Mouse (Mus musculus): ENCODE measurements around the gene Lrrc7. TPM values are rescaled to one million over a fixed set of nuclear protein-coding genes. Genes with fewer than 3 reads are reported as not detected.

Gene Lrrc7
- polyA plus RNA-seq, 1 experiment from 2014 or later = 0.13 TPM

GRCm38 (mm10) chr3:158154134-158154533 is 407.9 kb downstream of the Lrrc7 start:
- no peak overlapping the region for H3K27ac ChIP-seq (ENCODE audit: low read depth, low read length)
- H3K4me3 ChIP-seq (ENCODE audit: low read depth, low read length) = no peak overlapping the region
- H3K4me2 ChIP-seq = no peak overlapping the region
- ATAC-seq (replicated peaks; ENCODE audit: insufficient number of reproducible peaks, low FRiP score, low TSS enrichment) = no peak
- H3K9me3 ChIP-seq (replicated peaks; ENCODE audit: control insufficient read depth, low read length) = no peaks in the 10 kb centered on the region
- WGBS (ENCODE audit: insufficient replicate concordance) = 87% methylated on average over 3 of the region's 3 CpGs
- no peaks in the 10 kb centered on the region for H3K4me1 ChIP-seq (ENCODE audit: control insufficient read depth, insufficient read depth, low read length)
- H3K36me3 ChIP-seq (ENCODE audit: control insufficient read depth, insufficient read depth, low read length) = no peaks in the 10 kb centered on the region
- no peak overlapping the region for H3K9ac ChIP-seq (ENCODE audit: low read depth, low read length)
- H3K27me3 ChIP-seq (ENCODE audit: control insufficient read depth, insufficient read depth, low read length) = no peaks in the 10 kb centered on the region

- Histone ChIP-seq H3K4me2 (no peak overlapping the region), H3K4me3 (ENCODE audit: low read depth, low read length) (no peak overlapping the region), H3K9me3 (replicated peaks; ENCODE audit: control insufficient read depth, low read length) (no peaks in the 10 kb centered on the region), H3K4me1 (ENCODE audit: control insufficient read depth, insufficient read depth, low read length) (no peaks in the 10 kb centered on the region), H3K9ac (ENCODE audit: low read depth, low read length) (no peak overlapping the region), H3K36me3 (ENCODE audit: control insufficient read depth, insufficient read depth, low read length) (no peaks in the 10 kb centered on the region), H3K27me3 (ENCODE audit: control insufficient read depth, insufficient read depth, low read length) (no peaks in the 10 kb centered on the region), H3K27ac (ENCODE audit: low read depth, low read length) (no peak overlapping the region)
- WGBS (ENCODE audit: insufficient replicate concordance) = 78% methylated on average over 1 of the region's 1 CpGs
- no peak for ATAC-seq (replicated peaks; ENCODE audit: insufficient number of reproducible peaks, low FRiP score, low TSS enrichment)
Measured at GRCm38 (mm10) chr3:158148998-158149397, 413.0 kb downstream of the Lrrc7 start.

- Histone ChIP-seq H3K27ac (ENCODE audit: low read depth, low read length) (no peak overlapping the region), H3K4me2 (no peak overlapping the region), H3K4me1 (ENCODE audit: control insufficient read depth, insufficient read depth, low read length) (no peaks in the 10 kb centered on the region), H3K27me3 (ENCODE audit: control insufficient read depth, insufficient read depth, low read length) (no peaks in the 10 kb centered on the region), H3K9me3 (replicated peaks; ENCODE audit: control insufficient read depth, low read length) (no peaks in the 10 kb centered on the region), H3K4me3 (ENCODE audit: low read depth, low read length) (no peak overlapping the region), H3K36me3 (ENCODE audit: control insufficient read depth, insufficient read depth, low read length) (no peaks in the 10 kb centered on the region), H3K9ac (ENCODE audit: low read depth, low read length) (no peak overlapping the region)
- WGBS (ENCODE audit: insufficient replicate concordance) = 43% methylated on average over 1 of the region's 1 CpGs
- no peak for ATAC-seq (replicated peaks; ENCODE audit: insufficient number of reproducible peaks, low FRiP score, low TSS enrichment)
Measured at GRCm38 (mm10) chr3:158140629-158141028, 421.4 kb downstream of the Lrrc7 start.

GRCm38 (mm10) chr3:158137796-158138195 is 424.2 kb downstream of the Lrrc7 start:
- no peak overlapping the region for H3K4me2 ChIP-seq
- no peak overlapping the region for H3K27ac ChIP-seq (ENCODE audit: low read depth, low read length)
- no peak overlapping the region for H3K9ac ChIP-seq (ENCODE audit: low read depth, low read length)
- H3K27me3 ChIP-seq (ENCODE audit: control insufficient read depth, insufficient read depth, low read length) = no peaks in the 10 kb centered on the region
- no peaks in the 10 kb centered on the region for H3K36me3 ChIP-seq (ENCODE audit: control insufficient read depth, insufficient read depth, low read length)
- H3K9me3 ChIP-seq (replicated peaks; ENCODE audit: control insufficient read depth, low read length) = no peaks in the 10 kb centered on the region
- no peaks in the 10 kb centered on the region for H3K4me1 ChIP-seq (ENCODE audit: control insufficient read depth, insufficient read depth, low read length)
- no peak overlapping the region for H3K4me3 ChIP-seq (ENCODE audit: low read depth, low read length)
- 45% methylated on average over 6 of the region's 6 CpGs for WGBS (ENCODE audit: insufficient replicate concordance)
- no peak for ATAC-seq (replicated peaks; ENCODE audit: insufficient number of reproducible peaks, low FRiP score, low TSS enrichment)

GRCm38 (mm10) chr3:158131672-158132071 is 430.3 kb downstream of the Lrrc7 start:
- no peak for ATAC-seq (replicated peaks; ENCODE audit: insufficient number of reproducible peaks, low FRiP score, low TSS enrichment)
- H3K27ac ChIP-seq (ENCODE audit: low read depth, low read length) = no peak overlapping the region
- H3K9me3 ChIP-seq (replicated peaks; ENCODE audit: control insufficient read depth, low read length) = no peaks in the 10 kb centered on the region
- 72% methylated on average over 4 of the region's 4 CpGs for WGBS (ENCODE audit: insufficient replicate concordance)
- no peaks in the 10 kb centered on the region for H3K27me3 ChIP-seq (ENCODE audit: control insufficient read depth, insufficient read depth, low read length)
- H3K4me3 ChIP-seq (ENCODE audit: low read depth, low read length) = no peak overlapping the region
- no peak overlapping the region for H3K9ac ChIP-seq (ENCODE audit: low read depth, low read length)
- H3K36me3 ChIP-seq (ENCODE audit: control insufficient read depth, insufficient read depth, low read length) = no peaks in the 10 kb centered on the region
- H3K4me1 ChIP-seq (ENCODE audit: control insufficient read depth, insufficient read depth, low read length) = no peaks in the 10 kb centered on the region
- no peak overlapping the region for H3K4me2 ChIP-seq

- no peaks in the 10 kb centered on the region for H3K9me3 ChIP-seq (replicated peaks; ENCODE audit: control insufficient read depth, low read length)
- ATAC-seq (replicated peaks; ENCODE audit: insufficient number of reproducible peaks, low FRiP score, low TSS enrichment) = no peak
- H3K9ac ChIP-seq (ENCODE audit: low read depth, low read length) = no peak overlapping the region
- H3K4me3 ChIP-seq (ENCODE audit: low read depth, low read length) = no peak overlapping the region
- H3K27me3 ChIP-seq (ENCODE audit: control insufficient read depth, insufficient read depth, low read length) = no peaks in the 10 kb centered on the region
- no peaks in the 10 kb centered on the region for H3K36me3 ChIP-seq (ENCODE audit: control insufficient read depth, insufficient read depth, low read length)
- H3K4me1 ChIP-seq (ENCODE audit: control insufficient read depth, insufficient read depth, low read length) = no peaks in the 10 kb centered on the region
- H3K27ac ChIP-seq (ENCODE audit: low read depth, low read length) = no peak overlapping the region
- H3K4me2 ChIP-seq = no peak overlapping the region
Measured at GRCm38 (mm10) chr3:158131233-158131632, 430.8 kb downstream of the Lrrc7 start.

- H3K9me3 ChIP-seq (replicated peaks; ENCODE audit: control insufficient read depth, low read length) = no peaks in the 10 kb centered on the region
- no peak for ATAC-seq (replicated peaks; ENCODE audit: insufficient number of reproducible peaks, low FRiP score, low TSS enrichment)
- H3K27ac ChIP-seq (ENCODE audit: low read depth, low read length) = no peak overlapping the region
- 59% methylated on average over 3 of the region's 3 CpGs for WGBS (ENCODE audit: insufficient replicate concordance)
- H3K4me2 ChIP-seq = no peak overlapping the region
- no peak overlapping the region for H3K9ac ChIP-seq (ENCODE audit: low read depth, low read length)
- no peaks in the 10 kb centered on the region for H3K36me3 ChIP-seq (ENCODE audit: control insufficient read depth, insufficient read depth, low read length)
- H3K4me1 ChIP-seq (ENCODE audit: control insufficient read depth, insufficient read depth, low read length) = no peaks in the 10 kb centered on the region
- H3K27me3 ChIP-seq (ENCODE audit: control insufficient read depth, insufficient read depth, low read length) = no peaks in the 10 kb centered on the region
- H3K4me3 ChIP-seq (ENCODE audit: low read depth, low read length) = no peak overlapping the region
Measured at GRCm38 (mm10) chr3:158122899-158123298, 439.1 kb downstream of the Lrrc7 start.

- Histone ChIP-seq H3K9ac (ENCODE audit: low read depth, low read length) (no peak overlapping the region), H3K36me3 (ENCODE audit: control insufficient read depth, insufficient read depth, low read length) (no peaks in the 10 kb centered on the region), H3K9me3 (replicated peaks; ENCODE audit: control insufficient read depth, low read length) (no peaks in the 10 kb centered on the region), H3K27ac (ENCODE audit: low read depth, low read length) (no peak overlapping the region), H3K4me3 (ENCODE audit: low read depth, low read length) (no peak overlapping the region), H3K27me3 (ENCODE audit: control insufficient read depth, insufficient read depth, low read length) (no peaks in the 10 kb centered on the region), H3K4me1 (ENCODE audit: control insufficient read depth, insufficient read depth, low read length) (no peaks in the 10 kb centered on the region), H3K4me2 (no peak overlapping the region)
- 81% methylated on average over 1 of the region's 1 CpGs for WGBS (ENCODE audit: insufficient replicate concordance)
- no peak for ATAC-seq (replicated peaks; ENCODE audit: insufficient number of reproducible peaks, low FRiP score, low TSS enrichment)
Measured at GRCm38 (mm10) chr3:158105260-158105659, 456.8 kb downstream of the Lrrc7 start.

- H3K4me2 ChIP-seq = no peak overlapping the region
- H3K36me3 ChIP-seq (ENCODE audit: control insufficient read depth, insufficient read depth, low read length) = no peaks in the 10 kb centered on the region
- H3K4me3 ChIP-seq (ENCODE audit: low read depth, low read length) = no peak overlapping the region
- H3K9me3 ChIP-seq (replicated peaks; ENCODE audit: control insufficient read depth, low read length) = no peaks in the 10 kb centered on the region
- H3K4me1 ChIP-seq (ENCODE audit: control insufficient read depth, insufficient read depth, low read length) = no peaks in the 10 kb centered on the region
- no peak overlapping the region for H3K27ac ChIP-seq (ENCODE audit: low read depth, low read length)
- H3K9ac ChIP-seq (ENCODE audit: low read depth, low read length) = no peak overlapping the region
- ATAC-seq (replicated peaks; ENCODE audit: insufficient number of reproducible peaks, low FRiP score, low TSS enrichment) = no peak
- WGBS (ENCODE audit: insufficient replicate concordance) = 65% methylated on average over 2 of the region's 2 CpGs
- no peaks in the 10 kb centered on the region for H3K27me3 ChIP-seq (ENCODE audit: control insufficient read depth, insufficient read depth, low read length)
Measured at GRCm38 (mm10) chr3:158103467-158103866, 458.6 kb downstream of the Lrrc7 start.
